Mouse (Mus musculus): ENCODE measurements around the gene Rheb. TPM values are rescaled to one million over a fixed set of nuclear protein-coding genes. Genes with fewer than 3 reads are reported as not detected.

Gene Rheb
- polyA plus RNA-seq, 1 experiment from 2014 or later = 244 TPM

GRCm38 (mm10) chr5:24813946-24814345 lies 28.5 kb downstream of the Rheb start:
- Histone ChIP-seq H3K27ac (replicated peaks) (no peak overlapping the region), H3K4me3 (no peak overlapping the region), H3K4me2 (no peak overlapping the region), H3K9me3 (no peaks in the 10 kb centered on the region), H3K9ac (no peak overlapping the region), H3K36me3 (peaks cover 69% of the 10 kb centered on the region), H3K27me3 (no peaks in the 10 kb centered on the region), H3K4me1 (replicated peaks) (peaks cover 5% of the 10 kb centered on the region; the same call in 1 of the 2 replicates)
- WGBS = 58% methylated on average over 3 of the region's 3 CpGs
- ATAC-seq (ENCODE audit: low read depth) = no peak

GRCm38 (mm10) chr5:24813005-24813404 lies 29.4 kb downstream of the Rheb start:
- Histone ChIP-seq H3K4me1 (replicated peaks) (peaks cover 5% of the 10 kb centered on the region; the same call in 1 of the 2 replicates), H3K36me3 (peaks cover 70% of the 10 kb centered on the region), H3K9ac (no peak overlapping the region), H3K4me3 (no peak overlapping the region), H3K4me2 (no peak overlapping the region), H3K27ac (replicated peaks) (0 out of 2 replicates have a peak overlapping the region, but pooled peaks have one; percentile 15), H3K9me3 (no peaks in the 10 kb centered on the region), H3K27me3 (no peaks in the 10 kb centered on the region)
- 69% methylated on average over 4 of the region's 4 CpGs for WGBS
- no peak for ATAC-seq (ENCODE audit: low read depth)

- H3K4me3 ChIP-seq = no peak overlapping the region
- H3K9me3 ChIP-seq = no peaks in the 10 kb centered on the region
- no peak overlapping the region for H3K4me2 ChIP-seq
- H3K27me3 ChIP-seq = no peaks in the 10 kb centered on the region
- no peak overlapping the region for H3K27ac ChIP-seq (replicated peaks)
- no peaks in the 10 kb centered on the region for H3K4me1 ChIP-seq (replicated peaks)
- 86% methylated on average over 6 of the region's 6 CpGs for WGBS
- peaks cover 64% of the 10 kb centered on the region for H3K36me3 ChIP-seq
- no peak overlapping the region for H3K9ac ChIP-seq
- ATAC-seq (ENCODE audit: low read depth) = no peak
Measured at GRCm38 (mm10) chr5:24805222-24805621, 37.2 kb downstream of the Rheb start.

- Histone ChIP-seq H3K4me1 (replicated peaks) (no peaks in the 10 kb centered on the region), H3K27me3 (no peaks in the 10 kb centered on the region), H3K4me3 (no peak overlapping the region), H3K4me2 (no peak overlapping the region), H3K9me3 (no peaks in the 10 kb centered on the region), H3K27ac (replicated peaks) (no peak overlapping the region), H3K9ac (no peak overlapping the region), H3K36me3 (peaks cover 63% of the 10 kb centered on the region)
- WGBS = 91% methylated on average over 8 of the region's 8 CpGs
- no peak for ATAC-seq (ENCODE audit: low read depth)
Measured at GRCm38 (mm10) chr5:24804661-24805060, 37.8 kb downstream of the Rheb start.

- no peaks in the 10 kb centered on the region for H3K27me3 ChIP-seq
- H3K4me1 ChIP-seq (replicated peaks) = no peaks in the 10 kb centered on the region
- no peaks in the 10 kb centered on the region for H3K9me3 ChIP-seq
- no peak for ATAC-seq (ENCODE audit: low read depth)
- no peak overlapping the region for H3K9ac ChIP-seq
- 71% methylated on average over 6 of the region's 6 CpGs for WGBS
- no peak overlapping the region for H3K27ac ChIP-seq (replicated peaks)
- no peak overlapping the region for H3K4me2 ChIP-seq
- H3K4me3 ChIP-seq = no peak overlapping the region
- peaks cover 46% of the 10 kb centered on the region for H3K36me3 ChIP-seq
Measured at GRCm38 (mm10) chr5:24801841-24802624, 40.4 kb downstream of the Rheb start.

GRCm38 (mm10) chr5:24800416-24800815 lies 42.0 kb downstream of the Rheb start:
- Histone ChIP-seq H3K9me3 (no peaks in the 10 kb centered on the region), H3K27ac (replicated peaks) (no peak overlapping the region), H3K4me2 (no peak overlapping the region), H3K4me3 (no peak overlapping the region), H3K27me3 (no peaks in the 10 kb centered on the region), H3K9ac (no peak overlapping the region), H3K36me3 (peaks cover 30% of the 10 kb centered on the region), H3K4me1 (replicated peaks) (no peaks in the 10 kb centered on the region)
- ATAC-seq (ENCODE audit: low read depth) = no peak

GRCm38 (mm10) chr5:24798639-24799038 lies 43.8 kb downstream of the Rheb start:
- Histone ChIP-seq H3K36me3 (peaks cover 14% of the 10 kb centered on the region), H3K9ac (no peak overlapping the region), H3K4me3 (no peak overlapping the region), H3K27me3 (no peaks in the 10 kb centered on the region), H3K9me3 (no peaks in the 10 kb centered on the region), H3K4me2 (no peak overlapping the region), H3K4me1 (replicated peaks) (no peaks in the 10 kb centered on the region), H3K27ac (replicated peaks) (no peak overlapping the region)
- ATAC-seq (ENCODE audit: low read depth) = no peak
- WGBS = 80% methylated on average over 10 of the region's 10 CpGs

GRCm38 (mm10) chr5:24797858-24798257 lies 44.6 kb downstream of the Rheb start:
- Histone ChIP-seq H3K4me1 (replicated peaks) (no peaks in the 10 kb centered on the region), H3K27me3 (no peaks in the 10 kb centered on the region), H3K9ac (no peak overlapping the region), H3K4me2 (no peak overlapping the region), H3K9me3 (no peaks in the 10 kb centered on the region), H3K4me3 (no peak overlapping the region), H3K27ac (replicated peaks) (no peak overlapping the region), H3K36me3 (peaks cover 8% of the 10 kb centered on the region; the same call in 1 of the 2 replicates)
- 68% methylated on average over 7 of the region's 7 CpGs for WGBS
- no peak for ATAC-seq (ENCODE audit: low read depth)

GRCm38 (mm10) chr5:24792961-24793360 lies 49.5 kb downstream of the Rheb start:
- H3K4me1 ChIP-seq (replicated peaks) = no peaks in the 10 kb centered on the region
- H3K4me3 ChIP-seq = no peak overlapping the region
- H3K9me3 ChIP-seq = no peaks in the 10 kb centered on the region
- no peak overlapping the region for H3K27ac ChIP-seq (replicated peaks)
- no peak overlapping the region for H3K9ac ChIP-seq
- H3K27me3 ChIP-seq = no peaks in the 10 kb centered on the region
- H3K36me3 ChIP-seq = no peaks in the 10 kb centered on the region
- ATAC-seq (ENCODE audit: low read depth) = no peak
- 70% methylated on average over 7 of the region's 7 CpGs for WGBS
- no peak overlapping the region for H3K4me2 ChIP-seq

- no peak overlapping the region for H3K4me2 ChIP-seq
- H3K4me3 ChIP-seq = no peak overlapping the region
- H3K36me3 ChIP-seq = no peaks in the 10 kb centered on the region
- H3K27ac ChIP-seq (replicated peaks) = no peak overlapping the region
- peaks cover 10% of the 10 kb centered on the region for H3K4me1 ChIP-seq (replicated peaks)
- WGBS = 78% methylated on average over 4 of the region's 4 CpGs
- peaks cover 12% of the 10 kb centered on the region; the same call in 1 of the 2 replicates for H3K27me3 ChIP-seq
- no peak overlapping the region for H3K9ac ChIP-seq
- ATAC-seq (ENCODE audit: low read depth) = no peak
- H3K9me3 ChIP-seq = 0 out of 2 replicates have a peak, but pooled peaks cover 5% of the 10 kb centered on the region
Measured at GRCm38 (mm10) chr5:24782957-24783356, 59.5 kb downstream of the Rheb start.

GRCm38 (mm10) chr5:24781048-24781447 lies 61.4 kb downstream of the Rheb start:
- H3K27ac ChIP-seq (replicated peaks) = no peak overlapping the region
- 0 out of 2 replicates have a peak, but pooled peaks cover 5% of the 10 kb centered on the region for H3K9me3 ChIP-seq
- H3K4me1 ChIP-seq (replicated peaks) = peaks cover 10% of the 10 kb centered on the region
- H3K36me3 ChIP-seq = no peaks in the 10 kb centered on the region
- ATAC-seq (ENCODE audit: low read depth) = no peak
- no peak overlapping the region for H3K4me3 ChIP-seq
- no peak overlapping the region for H3K4me2 ChIP-seq
- no peak overlapping the region for H3K9ac ChIP-seq
- peaks cover 12% of the 10 kb centered on the region; the same call in 1 of the 2 replicates for H3K27me3 ChIP-seq
- 24% methylated on average over 5 of the region's 5 CpGs for WGBS

- Histone ChIP-seq H3K36me3 (no peaks in the 10 kb centered on the region), H3K9me3 (no peaks in the 10 kb centered on the region), H3K27ac (replicated peaks) (no peak overlapping the region), H3K4me1 (replicated peaks) (peaks cover 10% of the 10 kb centered on the region), H3K9ac (no peak overlapping the region), H3K4me3 (no peak overlapping the region), H3K4me2 (no peak overlapping the region), H3K27me3 (peaks cover 12% of the 10 kb centered on the region; the same call in 1 of the 2 replicates)
- no peak; the same call in 1 of the 2 replicates for ATAC-seq (ENCODE audit: low read depth)
- 49% methylated on average over 15 of the region's 15 CpGs for WGBS
Measured at GRCm38 (mm10) chr5:24779881-24780512, 62.4 kb downstream of the Rheb start.

All from neural tube, embryonic 13.5 days (tissue).